Mouse (Mus musculus): ENCODE data around the gene Pqlc3.

GRCm38 (mm10) chr12:16941976-16942375, 58.2 kb downstream of the Pqlc3 start:
- no peak for TF ChIP-seq CTCF (IDR thresholded peaks at IDR 0.05; ENCODE audit: control insufficient read depth, insufficient read depth, insufficient read length)
- TF ChIP-seq USF1 (IDR thresholded peaks at IDR 0.05; ENCODE audit: low read depth): no peak
- no peak for TF ChIP-seq MAX (IDR thresholded peaks at IDR 0.05)
